Mouse (Mus musculus) B cell, adult 2 months (primary cell): ENCODE results near the gene Sh3d21.
"Not testable (repeated sequence)": the region's sequence is repeated elsewhere in the genome, so short reads cannot be mapped to it uniquely, and the experiment has no call there.

Experiments used
- DNase-seq, 2 experiments: peaks; one replicate each; pipeline ENCODE4 v3.0.0; 2022

The Sh3d21 gene

GRCm38 (mm10) chr4:126163067-126163659 lies at the start of gene Sh3d21:
TSS of gene Sh3d21 (minus strand) at chr4:126163491.
- DNase-seq: no peak

DNA sequence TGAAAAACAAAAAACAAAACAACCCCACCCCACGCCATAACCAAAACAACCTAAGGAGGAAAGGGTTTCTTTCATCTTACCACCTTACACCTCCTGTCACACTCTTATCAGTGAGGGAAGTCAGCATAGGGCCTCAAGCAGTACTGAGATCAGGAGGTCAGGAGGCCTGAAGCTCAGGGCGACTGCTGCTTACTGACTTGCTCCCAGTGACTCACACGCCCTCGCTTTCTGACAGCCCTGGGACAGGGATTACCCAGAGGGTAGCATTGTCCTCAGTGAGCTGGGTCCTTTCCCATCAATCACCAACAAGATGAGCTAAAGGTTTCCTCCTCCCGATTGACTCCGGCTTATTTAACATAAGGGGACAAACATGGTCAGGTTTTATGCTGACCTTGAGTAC lies 43.8 kb upstream of the Sh3d21 start:
- DNase-seq: no peak

- no peak for DNase-seq
Observed at GRCm38 (mm10) chr4:126205386-126205785, 42.1 kb upstream of the Sh3d21 start.

DNA sequence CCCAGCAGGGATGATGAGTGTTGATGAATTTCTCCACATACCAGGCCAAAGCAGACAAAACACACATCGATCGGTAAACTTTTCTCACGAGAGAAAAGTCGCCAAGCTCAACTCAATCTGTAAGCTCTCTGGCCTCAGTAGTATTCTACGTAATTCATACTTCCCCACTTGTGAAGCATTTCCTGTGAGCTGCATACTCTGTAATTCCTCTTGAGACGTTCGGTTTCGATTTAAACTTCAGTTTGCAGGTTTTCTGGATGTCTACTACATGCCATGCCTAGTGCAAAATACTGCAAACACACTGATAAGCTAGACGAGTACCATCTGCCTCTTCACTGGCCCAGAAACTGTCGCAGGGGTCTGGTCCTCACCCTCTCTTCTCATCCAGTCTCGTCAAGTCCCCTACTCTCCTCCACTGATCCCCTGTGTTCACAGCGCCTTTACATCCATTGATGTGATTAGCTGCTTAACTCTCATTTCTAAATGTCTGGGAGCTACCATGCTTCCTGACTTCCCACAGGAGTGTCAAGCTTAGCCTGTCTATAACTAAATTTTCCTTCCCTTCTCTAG lies 41.5 kb upstream of the Sh3d21 start:
- DNase-seq: peak; percentile 38 to 42

- DNase-seq: no peak
Observed at GRCm38 (mm10) chr4:126204016-126204415, 40.7 kb upstream of the Sh3d21 start.

GRCm38 (mm10) chr4:126203336-126203895 lies 40.1 kb upstream of the Sh3d21 start:
- DNase-seq: peak in 1 of 2 experiments; percentile 17

DNA sequence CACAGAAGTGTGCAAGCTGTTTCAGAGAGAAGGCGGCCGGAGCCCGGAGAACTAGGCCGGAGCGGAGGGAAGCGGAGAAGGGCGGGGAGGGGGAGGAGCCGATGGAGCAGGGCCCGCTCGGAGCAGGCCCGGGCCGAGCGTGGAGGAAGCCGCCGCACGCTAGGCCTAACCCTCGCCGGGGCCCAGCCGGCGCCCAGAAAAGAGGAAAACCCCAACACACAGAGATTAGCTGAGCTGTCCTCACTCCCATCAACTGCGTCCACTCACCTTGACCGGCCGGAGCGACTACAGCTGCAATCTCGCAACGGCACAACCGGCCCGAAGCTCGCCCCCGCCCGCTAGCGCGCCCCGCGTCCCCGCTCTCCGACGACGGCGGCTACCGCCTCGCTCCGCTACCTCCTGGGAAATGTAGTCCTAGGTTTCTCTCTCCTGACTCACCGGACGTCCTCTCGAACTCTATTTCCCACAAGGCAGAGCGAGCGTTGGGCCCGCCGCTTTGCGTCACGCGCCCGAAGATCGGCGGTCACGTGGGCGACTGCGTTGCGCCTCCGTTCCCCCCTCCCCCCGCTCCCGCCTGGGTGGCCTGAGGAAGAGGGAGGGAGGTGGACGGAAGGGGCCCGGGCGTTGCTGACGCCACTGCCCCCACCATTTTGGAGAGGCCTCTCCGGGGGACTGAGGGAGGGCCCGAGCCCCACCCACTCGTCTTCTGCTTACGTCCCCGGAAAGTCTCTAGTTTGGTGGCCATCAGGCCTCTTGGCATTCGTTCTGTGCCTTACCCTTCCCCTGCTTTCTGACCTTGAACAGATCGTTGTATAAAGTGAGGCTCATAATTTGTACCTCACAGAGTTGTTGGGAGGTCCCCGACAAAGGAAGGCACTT lies 39.3 kb upstream of the Sh3d21 start, which contains the start of gene Thrap3:
Thrap3 (minus strand) TSS at position 458 of the 879 bp plus-strand sequence.
- DNase-seq: peak; percentile 98 to 99

DNA sequence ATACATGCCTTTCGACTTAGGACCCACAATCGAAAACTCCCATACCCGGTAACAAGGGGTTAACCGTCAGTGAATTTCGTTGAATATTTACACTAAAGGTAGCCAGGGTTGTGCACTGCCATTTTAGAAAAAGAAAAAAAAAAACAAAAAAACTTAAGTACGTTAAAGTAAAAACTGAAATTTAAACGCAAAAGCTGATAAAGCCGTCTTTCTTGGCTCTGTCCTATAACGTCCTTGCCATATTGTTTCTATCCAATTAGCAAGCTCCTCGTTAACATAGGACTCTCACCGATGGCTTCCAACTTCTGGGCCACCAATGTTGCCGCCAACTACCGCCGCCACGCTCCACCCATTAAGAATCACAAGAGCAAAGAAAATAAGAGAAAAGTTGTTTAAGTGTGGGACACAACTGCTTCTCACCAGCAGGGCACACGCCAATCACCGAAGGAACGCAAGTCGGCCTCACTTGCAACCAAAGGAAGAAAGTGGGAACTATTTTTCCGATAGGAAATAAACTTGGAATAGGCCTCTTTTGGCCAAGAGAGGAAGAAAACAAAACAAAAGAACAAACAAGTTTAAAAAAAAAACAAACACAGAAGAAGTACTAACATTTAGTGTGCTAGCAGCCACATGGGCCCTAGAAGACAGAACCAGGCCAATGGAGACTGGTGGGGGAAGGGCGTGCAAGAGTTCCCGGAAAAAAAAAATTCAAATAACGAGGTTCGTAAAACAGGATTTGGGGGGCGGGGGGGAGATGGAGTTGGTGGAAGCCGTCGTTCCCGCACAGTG lies 38.4 kb upstream of the Sh3d21 start:
- peak; percentile 65 to 68 for DNase-seq

- no peak for DNase-seq
Observed at GRCm38 (mm10) chr4:126200656-126201055, 37.4 kb upstream of the Sh3d21 start.

GRCm38 (mm10) chr4:126200036-126200435 lies 36.7 kb upstream of the Sh3d21 start:
- no peak for DNase-seq

DNA sequence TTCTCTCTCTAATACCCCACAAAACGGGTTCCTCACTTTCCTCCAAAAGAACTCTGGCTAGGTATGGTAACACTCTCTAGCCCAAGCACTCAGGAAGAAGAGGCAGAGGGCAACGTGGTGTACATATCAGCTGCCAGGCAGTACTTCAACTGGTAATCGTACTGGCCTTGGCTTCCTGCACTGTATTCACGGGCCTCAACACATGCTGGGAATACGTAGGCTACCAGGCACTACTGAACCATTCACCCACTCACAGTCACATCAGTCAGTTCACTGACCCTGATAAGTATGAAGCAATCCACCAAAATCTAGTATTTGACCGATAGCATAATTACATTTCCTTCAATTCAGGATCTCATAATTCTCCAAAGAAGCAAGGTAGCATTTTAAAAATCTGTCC lies 36.3 kb upstream of the Sh3d21 start:
- DNase-seq: no peak

- no peak for DNase-seq
Observed at GRCm38 (mm10) chr4:126197485-126197884, 34.2 kb upstream of the Sh3d21 start.

DNA sequence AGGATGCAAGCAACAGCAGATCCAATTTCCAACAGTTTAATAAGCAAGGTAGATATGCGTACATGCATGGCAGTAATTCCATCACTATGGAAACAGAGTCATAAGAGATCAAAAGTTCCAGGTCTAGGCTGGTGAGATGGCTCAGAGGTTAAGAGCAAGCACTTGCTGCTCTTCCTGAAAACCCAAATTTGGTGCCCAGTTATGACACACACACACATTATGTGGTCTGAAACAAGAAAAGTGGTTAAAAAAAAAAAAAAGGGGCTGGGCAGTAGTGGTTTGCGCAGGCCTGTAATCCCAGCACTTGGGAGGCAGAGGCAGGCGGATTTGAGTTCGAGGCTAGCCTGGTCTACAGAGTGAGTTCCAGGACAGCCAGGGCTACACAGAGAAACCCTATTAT lies 31.6 kb upstream of the Sh3d21 start:
- DNase-seq: no peak

DNA sequence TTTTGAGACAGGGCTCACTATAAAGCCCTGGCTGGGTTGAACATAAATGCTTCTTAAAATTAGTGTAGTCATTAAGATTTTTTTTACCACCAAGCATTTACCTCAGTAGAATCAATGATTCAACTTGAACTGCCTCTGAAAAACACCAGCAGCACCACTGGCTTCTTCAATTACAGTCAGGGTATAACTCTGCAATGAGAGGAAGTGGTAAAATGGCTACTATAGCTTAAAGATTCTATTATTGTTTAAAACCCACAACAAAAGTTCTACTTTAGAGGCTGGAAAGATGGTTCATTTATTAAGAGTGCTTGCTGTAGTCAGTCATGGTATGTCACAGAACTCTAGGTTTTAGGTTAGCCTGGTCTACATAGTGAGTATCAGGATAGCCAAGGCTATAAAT lies 30.9 kb upstream of the Sh3d21 start:
- DNase-seq: no peak

DNA sequence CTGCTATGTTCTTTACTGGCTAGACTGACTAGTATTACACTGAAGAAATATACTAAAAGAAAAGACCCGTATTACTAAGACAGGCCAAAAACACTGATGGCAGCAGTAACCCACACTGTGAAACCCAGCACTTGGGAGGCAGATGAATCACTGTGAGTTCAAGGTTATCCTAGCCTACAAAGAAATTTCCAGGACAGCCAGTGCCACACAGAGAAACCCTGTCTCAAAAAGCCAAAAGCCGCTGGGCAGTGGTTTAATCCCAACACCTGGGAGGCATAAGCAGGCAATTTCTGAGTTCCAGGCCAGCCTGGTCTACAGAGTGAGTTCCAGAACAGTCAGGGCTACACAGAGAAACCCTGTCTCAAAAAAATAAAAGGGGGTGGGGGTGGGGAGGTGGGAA lies 27.3 kb upstream of the Sh3d21 start:
- no peak for DNase-seq

GRCm38 (mm10) chr4:126187096-126187495 lies 23.8 kb upstream of the Sh3d21 start:
- DNase-seq: no peak

DNA sequence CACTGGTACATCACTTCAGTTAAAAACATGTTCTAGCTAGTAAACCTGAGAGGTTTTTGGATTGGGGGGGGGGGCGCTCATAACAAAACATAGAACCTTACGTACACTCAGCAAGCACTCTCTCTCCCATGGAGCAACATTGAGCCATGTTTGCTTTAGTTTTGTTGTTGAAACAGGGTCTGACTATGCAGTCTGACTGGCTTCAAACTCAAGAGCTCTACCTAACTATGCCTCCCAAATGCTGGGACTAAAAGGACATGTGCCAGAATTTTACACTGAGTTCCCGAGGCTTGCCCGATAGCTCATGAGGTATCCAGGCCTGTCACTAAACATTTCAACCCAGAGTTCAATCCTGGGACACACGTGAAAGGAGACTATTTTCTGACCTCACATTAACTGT lies 19.7 kb upstream of the Sh3d21 start:
- no peak for DNase-seq

DNA sequence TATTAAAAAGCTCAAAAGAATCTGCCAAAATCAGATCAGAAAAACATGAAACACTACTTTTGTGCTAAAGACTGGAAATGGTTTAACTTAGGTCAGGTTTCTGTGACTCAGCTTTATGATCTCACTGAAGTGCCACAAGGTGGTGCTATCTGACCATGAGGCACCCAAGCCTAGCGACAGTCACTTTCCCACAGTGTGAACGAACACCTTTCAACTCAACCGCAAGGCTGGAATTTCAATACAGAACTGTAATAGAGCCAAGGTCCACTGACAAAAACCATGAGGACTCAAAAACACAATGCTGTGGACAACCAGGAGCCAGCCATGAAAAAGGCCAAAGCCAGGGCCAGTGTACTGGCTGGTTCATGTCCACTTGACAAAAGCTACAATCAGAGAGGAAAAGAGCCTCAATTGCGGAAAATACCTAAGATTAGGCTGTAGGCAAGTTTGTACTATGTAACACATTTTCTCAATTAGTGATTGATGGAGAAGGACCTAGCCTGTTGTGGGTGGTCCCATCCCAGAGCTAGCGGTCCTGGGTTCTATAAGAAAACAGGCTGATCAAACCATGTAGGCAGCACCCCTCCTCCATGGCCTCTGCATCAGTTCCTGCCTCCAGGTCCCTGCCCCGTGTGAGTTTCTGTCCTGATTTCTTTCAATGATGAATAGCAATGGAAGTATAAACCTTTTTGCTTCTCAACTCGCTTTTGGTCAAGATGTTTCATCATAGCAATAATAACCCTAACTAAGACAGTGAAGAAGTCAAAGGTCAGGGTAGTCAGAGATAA lies 18.1 kb upstream of the Sh3d21 start:
- peak; percentile 62 to 64 for DNase-seq

GRCm38 (mm10) chr4:126175980-126176379 lies 12.7 kb upstream of the Sh3d21 start:
- not testable (repeated sequence) for DNase-seq

DNA sequence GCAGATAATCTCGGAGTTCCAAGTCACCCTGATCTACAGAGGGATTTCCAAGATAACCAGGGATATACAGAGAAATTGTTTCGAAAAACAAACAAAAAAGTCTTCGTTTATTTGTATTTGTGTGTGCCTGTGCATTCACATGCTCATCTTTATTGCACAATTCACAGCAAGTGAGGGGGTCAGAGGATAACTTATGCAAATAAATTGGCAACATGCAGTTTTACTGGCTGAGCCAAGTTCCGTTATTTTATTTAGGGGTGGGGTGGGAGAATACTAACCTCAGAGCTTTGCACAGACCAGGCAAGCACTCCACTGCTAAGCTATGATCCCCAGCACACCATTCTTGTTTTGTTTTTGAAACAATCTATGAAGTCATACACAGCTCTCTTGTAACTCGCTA lies 10.5 kb upstream of the Sh3d21 start:
- no peak for DNase-seq

- DNase-seq: not testable (repeated sequence)
Observed at GRCm38 (mm10) chr4:126170737-126171136, 7.4 kb upstream of the Sh3d21 start.

- no peak for DNase-seq
Observed at GRCm38 (mm10) chr4:126168851-126169250, 5.6 kb upstream of the Sh3d21 start.
